Comparison of ENCODE assay signal across 28 mouse cellular contexts in genomic region chr1:74095728-74096127, GRCm38 (mm10). TPM values are rescaled to one million over a fixed set of nuclear protein-coding genes. Genes with fewer than 3 reads are reported as not detected.
DNase-seq lines count a peak whose midpoint lies in the region; ATAC-seq and TF ChIP-seq lines count a peak whose summit lies in the region.
"Had no signal": no experiment of that assay in that cellular context is flagged by ENCODE, and none has a peak within 500 bp of the region (broad histone marks: within the 10 kb centered on the region; RNA-seq: fewer than 3 reads in every experiment).

No protein-coding gene starts in this region.

- peaks cover 15% of the 10 kb centered on the region for H3K4me1 ChIP-seq in heart, adult 2 months (ENCODE audit: control insufficient read depth, insufficient read depth, low read length)
- peaks cover 66% of the 10 kb centered on the region for H3K4me1 ChIP-seq in heart, postnatal 0 days (ENCODE audit: control insufficient read depth, insufficient read depth)
- H3K4me1 ChIP-seq in heart, embryonic 11.5 days (ENCODE audit: control insufficient read depth, insufficient read depth, low read length): peaks cover 43% of the 10 kb centered on the region
- peaks cover 20% of the 10 kb centered on the region for H3K4me1 ChIP-seq in brown adipose tissue, adult 24 weeks (ENCODE audit: control insufficient read depth, insufficient read depth, insufficient read length, low read length)
- peaks cover 86% of the 10 kb centered on the region for H3K4me1 ChIP-seq in embryonic facial prominence, embryonic 13.5 days

- H3K79me2 ChIP-seq in heart, adult 2 months (replicated peaks; ENCODE audit: control insufficient read depth, insufficient read depth, low read length): no peaks in the 10 kb centered on the region

- no peak for DNase-seq in heart, adult 2 months
- no peak for DNase-seq in heart, adult 11 months
- peak; percentile 53 for DNase-seq in heart, postnatal 0 days (ENCODE audit: low spot score)
- DNase-seq in thymus, postnatal 14 days: no peak
- DNase-seq in right cerebral cortex, postnatal 14 days: no peak
- DNase-seq: cerebellum, adult 11 months; cerebellum, adult 2 months; cerebellum, adult 9-11 months; cerebellum, postnatal 25 days; gastrocnemius, postnatal 14 days; heart, adult 18-20 months; heart, postnatal 10 days; heart, postnatal 4 days had no signal

- H3K36me3 ChIP-seq in heart, adult 2 months (ENCODE audit: control insufficient read depth, insufficient read depth, low read length): no peaks in the 10 kb centered on the region
- H3K36me3 ChIP-seq in heart, postnatal 0 days (replicated peaks; ENCODE audit: control insufficient read depth, insufficient read depth, low read length): no peaks in the 10 kb centered on the region
- no peaks in the 10 kb centered on the region for H3K36me3 ChIP-seq in heart, embryonic 11.5 days (ENCODE audit: control insufficient read depth, insufficient read depth, low read length)
- no peaks in the 10 kb centered on the region for H3K36me3 ChIP-seq in embryonic facial prominence, embryonic 13.5 days
- H3K36me3 ChIP-seq: forebrain, embryonic 10.5 days had no signal

- H3K27me3 ChIP-seq in heart, adult 2 months (ENCODE audit: control insufficient read depth, insufficient read depth, low read length): no peaks in the 10 kb centered on the region; the same call in 1 of the 2 replicates
- peaks cover 4% of the 10 kb centered on the region; the same call in 1 of the 2 replicates for H3K27me3 ChIP-seq in heart, postnatal 0 days (ENCODE audit: control insufficient read depth, insufficient read depth, low read length)
- H3K27me3 ChIP-seq in heart, embryonic 11.5 days (ENCODE audit: control insufficient read depth, insufficient read depth, low read length): peaks cover 32% of the 10 kb centered on the region
- H3K27me3 ChIP-seq in embryonic facial prominence, embryonic 13.5 days: peaks cover 24% of the 10 kb centered on the region

- TF ChIP-seq EP300 in heart, adult 2 months (IDR thresholded peaks at IDR 0.05; ENCODE audit: insufficient read depth, low read depth, low read length): peak; percentile 56; the same call in 1 of the 2 replicates
- no peak for TF ChIP-seq EP300 in heart, postnatal 0 days (IDR thresholded peaks at IDR 0.05; ENCODE audit: low read depth)

- TF ChIP-seq POLR2A in heart, adult 2 months (IDR thresholded peaks at IDR 0.05; ENCODE audit: insufficient read depth, low read depth, low read length): no peak

- 57% methylated on average over 3 of the region's 3 CpGs for WGBS in heart, adult 2 months
- 34% methylated on average over 3 of the region's 3 CpGs for WGBS in heart, postnatal 0 days
- WGBS in heart, embryonic 11.5 days (ENCODE audit: insufficient replicate concordance): 36% methylated on average over 3 of the region's 3 CpGs
- WGBS in embryonic facial prominence, embryonic 13.5 days: 53% methylated on average over 3 of the region's 3 CpGs

- no peak overlapping the region for H3K4me3 ChIP-seq in heart, adult 2 months
- H3K4me3 ChIP-seq in heart, postnatal 0 days (ENCODE audit: low read depth, low read length): no peak overlapping the region
- H3K4me3 ChIP-seq in heart, embryonic 11.5 days (ENCODE audit: low read depth, low read length): no peak overlapping the region
- H3K4me3 ChIP-seq in brown adipose tissue, adult 24 weeks (ENCODE audit: insufficient read depth, low read depth, low read length): no peak overlapping the region
- no peak overlapping the region for H3K4me3 ChIP-seq in embryonic facial prominence, embryonic 13.5 days
- H3K4me3 ChIP-seq: forebrain, embryonic 10.5 days; forebrain, embryonic 13.5 days had no signal

- H3K27ac ChIP-seq in heart, adult 2 months: no peak overlapping the region; the same call in 1 of the 2 replicates
- peak overlapping the region; percentile 54 for H3K27ac ChIP-seq in heart, postnatal 0 days (ENCODE audit: low read depth)
- no peak overlapping the region for H3K27ac ChIP-seq in heart, embryonic 11.5 days (ENCODE audit: low read depth, low read length)
- H3K27ac ChIP-seq in brown adipose tissue, adult 24 weeks (replicated peaks; ENCODE audit: low read depth, low read length): peak overlapping the region; percentile 24
- no peak overlapping the region for H3K27ac ChIP-seq in embryonic facial prominence, embryonic 13.5 days
- H3K27ac ChIP-seq: forebrain, embryonic 13.5 days; hindbrain, embryonic 14.5 days; hindbrain, postnatal 0 days had no signal

- H3K4me2 ChIP-seq in heart, postnatal 0 days (ENCODE audit: low read depth, low read length): no peak overlapping the region
- no peak overlapping the region for H3K4me2 ChIP-seq in heart, embryonic 11.5 days
- no peak overlapping the region for H3K4me2 ChIP-seq in embryonic facial prominence, embryonic 13.5 days
- H3K4me2 ChIP-seq: forebrain, embryonic 13.5 days; hindbrain, embryonic 14.5 days had no signal

- H3K9me3 ChIP-seq in heart, postnatal 0 days (replicated peaks; ENCODE audit: control insufficient read depth, low read length): no peaks in the 10 kb centered on the region
- H3K9me3 ChIP-seq in heart, embryonic 11.5 days (replicated peaks; ENCODE audit: control insufficient read depth, low read length): no peaks in the 10 kb centered on the region
- H3K9me3 ChIP-seq in embryonic facial prominence, embryonic 13.5 days: no peaks in the 10 kb centered on the region
- H3K9me3 ChIP-seq: forebrain, embryonic 10.5 days; forebrain, embryonic 13.5 days had no signal

- intact Hi-C loops in heart, adult 2 months (cut with DNase I): no loop called here

- TF ChIP-seq CTCF in heart, adult 2 months (IDR thresholded peaks at IDR 0.05): no peak
- TF ChIP-seq CTCF in heart, postnatal 0 days (IDR thresholded peaks at IDR 0.05; ENCODE audit: low read depth): no peak

- peak; percentile 71 for ATAC-seq in heart, postnatal 0 days (ENCODE audit: insufficient read depth, low read depth)
- ATAC-seq in heart, embryonic 11.5 days (replicated peaks; ENCODE audit: insufficient number of reproducible peaks, low FRiP score, low TSS enrichment): no peak
- ATAC-seq in embryonic facial prominence, embryonic 13.5 days (ENCODE audit: insufficient number of reproducible peaks, insufficient read depth, low FRiP score, low TSS enrichment, low read depth): no peak
- ATAC-seq: activated CD4-positive, CD25-positive, alpha-beta regulatory T cell, adult 4 months; CD4-positive, CD25-positive, alpha-beta regulatory T cell, adult 4 months; forebrain, embryonic 13.5 days; forebrain, embryonic 16.5 days; hindbrain, postnatal 0 days; inflammation-experienced regulatory T-cells, adult 6 months; intestine, embryonic 16.5 days had no signal

- H3K9ac ChIP-seq in heart, adult 2 months (ENCODE audit: low read depth, low read length): no peak overlapping the region
- H3K9ac ChIP-seq in heart, postnatal 0 days (replicated peaks; ENCODE audit: low read depth, low read length): no peak overlapping the region
- H3K9ac ChIP-seq in heart, embryonic 11.5 days (ENCODE audit: low read depth, low read length): no peak overlapping the region
- 0 out of 2 replicates have a peak overlapping the region, but pooled peaks have one; percentile 36 for H3K9ac ChIP-seq in embryonic facial prominence, embryonic 13.5 days
- H3K9ac ChIP-seq: forebrain, embryonic 13.5 days had no signal

RNA-seq across cellular contexts. Expression of gene Tns1, which starts 28.5 kb away (rescaled TPM):
- total RNA-seq in heart, adult 2 months (2021): 100 to 1,000 TPM; 629 to 748 TPM
- 329 and 365 TPM in 2 replicates for polyA plus RNA-seq in heart, adult 2 months (2012; rRNA removed)
- total RNA-seq in heart, postnatal 0 days (2014; rRNA removed; ENCODE audit: low replicate concordance): 458 and 512 TPM in 2 replicates
- polyA plus RNA-seq in heart, postnatal 0 days (2015; fragmentation: Nextera tagmentation; extraction: Ambion mirVana): 108 and 125 TPM in 2 replicates
- polyA plus RNA-seq in heart, embryonic 11.5 days (2014; fragmentation: Nextera tagmentation; extraction: Ambion mirVana): 71.9 and 75.6 TPM in 2 replicates
- polyA plus RNA-seq in brown adipose tissue, adult 24 weeks (2012; ENCODE audit: insufficient read depth, insufficient read length, missing spikeins): 237 and 280 TPM in 2 replicates
- polyA plus RNA-seq in embryonic facial prominence, embryonic 13.5 days (2015; fragmentation: Nextera tagmentation; extraction: Ambion mirVana): 38.5 and 39.3 TPM in 2 replicates
- total RNA-seq: MEL had no signal

RNA-seq across cellular contexts. Expression of gene Rufy4, which starts 29.6 kb away (rescaled TPM):
- 1 to 10 TPM; 1.1 to 1.2 TPM for total RNA-seq in heart, adult 2 months (2021)
- 0.59 and 1.0 TPM in 2 replicates for polyA plus RNA-seq in heart, adult 2 months (2012; rRNA removed)
- 0.58 TPM in 1 of 2 replicates, not detected in the other for total RNA-seq in heart, postnatal 0 days (2014; rRNA removed; ENCODE audit: low replicate concordance)
- 0.37 and 0.52 TPM in 2 replicates for polyA plus RNA-seq in heart, postnatal 0 days (2015; fragmentation: Nextera tagmentation; extraction: Ambion mirVana)
- 0.21 and 0.39 TPM in 2 replicates for polyA plus RNA-seq in heart, embryonic 11.5 days (2014; fragmentation: Nextera tagmentation; extraction: Ambion mirVana)
- polyA plus RNA-seq in brown adipose tissue, adult 24 weeks (2012; ENCODE audit: insufficient read depth, insufficient read length, missing spikeins): 1.8 and 2.1 TPM in 2 replicates
- polyA plus RNA-seq in embryonic facial prominence, embryonic 13.5 days (2015; fragmentation: Nextera tagmentation; extraction: Ambion mirVana): 0.22 and 0.23 TPM in 2 replicates
- total RNA-seq: hindbrain, postnatal 0 days had no signal
- polyA plus RNA-seq: activated CD4-positive, CD25-positive, alpha-beta regulatory T cell, adult 4 months; CD4-positive, CD25-positive, alpha-beta regulatory T cell, adult 4 months; inflammation-experienced regulatory T-cells, adult 6 months had no signal

RNA-seq across cellular contexts. Expression of gene Cxcr2, which starts 58.1 kb away (rescaled TPM):
- under 1 TPM; 0.14 to 0.52 TPM for total RNA-seq in heart, adult 2 months (2021)
- polyA plus RNA-seq in heart, adult 2 months (2012; rRNA removed): 0.82 and 1.3 TPM in 2 replicates
- not detected in 2 replicates for total RNA-seq in heart, postnatal 0 days (2014; rRNA removed; ENCODE audit: low replicate concordance)
- 0.08 and 0.15 TPM in 2 replicates for polyA plus RNA-seq in heart, postnatal 0 days (2015; fragmentation: Nextera tagmentation; extraction: Ambion mirVana)
- polyA plus RNA-seq in heart, embryonic 11.5 days (2014; fragmentation: Nextera tagmentation; extraction: Ambion mirVana): 0.07 TPM in 1 of 2 replicates, not detected in the other
- polyA plus RNA-seq in brown adipose tissue, adult 24 weeks (2012; ENCODE audit: insufficient read depth, insufficient read length, missing spikeins): not detected in 2 replicates
- polyA plus RNA-seq in embryonic facial prominence, embryonic 13.5 days (2015; fragmentation: Nextera tagmentation; extraction: Ambion mirVana): 0.07 TPM in 1 of 2 replicates, not detected in the other
- total RNA-seq: gastrocnemius, adult 18-20 months; gastrocnemius, postnatal 14 days had no signal
- polyA plus RNA-seq: CD4-positive, CD25-positive, alpha-beta regulatory T cell, adult 4 months; heart, embryonic 14.5 days had no signal

Comparison
In these comparisons a context has a peak if more than half of its experiments do, and no peak if none do; other contexts are left out.
1. H3K27ac ChIP-seq: peak in heart, postnatal 0 days (single experiment) and brown adipose tissue, adult 24 weeks (single experiment); none in heart, adult 2 months (single experiment), heart, embryonic 11.5 days (single experiment) and embryonic facial prominence, embryonic 13.5 days (single experiment).